Mouse (Mus musculus) G1E-ER4 (cell line): ENCODE results near the gene Wwox. TPM values are rescaled to one million over a fixed set of nuclear protein-coding genes. Genes with fewer than 3 reads are reported as not detected.

Experiments
- GATA1 ChIP-seq: IDR thresholded peaks from one replicate; pipeline ENCODE4 v1.8.0; 2012; ENCODE audit warnings: low read length, inconsistent platforms
- polyA plus RNA-seq: library from polyadenylated mRNA; stranded (reverse); fragments of >175 nt; gene quantifications from 2 replicates; pipeline ENCODE4 v1.2.3, GENCODE M21; 2012

The Wwox gene
- polyA plus RNA-seq, 1 experiment: 7.2 TPM

DNA sequence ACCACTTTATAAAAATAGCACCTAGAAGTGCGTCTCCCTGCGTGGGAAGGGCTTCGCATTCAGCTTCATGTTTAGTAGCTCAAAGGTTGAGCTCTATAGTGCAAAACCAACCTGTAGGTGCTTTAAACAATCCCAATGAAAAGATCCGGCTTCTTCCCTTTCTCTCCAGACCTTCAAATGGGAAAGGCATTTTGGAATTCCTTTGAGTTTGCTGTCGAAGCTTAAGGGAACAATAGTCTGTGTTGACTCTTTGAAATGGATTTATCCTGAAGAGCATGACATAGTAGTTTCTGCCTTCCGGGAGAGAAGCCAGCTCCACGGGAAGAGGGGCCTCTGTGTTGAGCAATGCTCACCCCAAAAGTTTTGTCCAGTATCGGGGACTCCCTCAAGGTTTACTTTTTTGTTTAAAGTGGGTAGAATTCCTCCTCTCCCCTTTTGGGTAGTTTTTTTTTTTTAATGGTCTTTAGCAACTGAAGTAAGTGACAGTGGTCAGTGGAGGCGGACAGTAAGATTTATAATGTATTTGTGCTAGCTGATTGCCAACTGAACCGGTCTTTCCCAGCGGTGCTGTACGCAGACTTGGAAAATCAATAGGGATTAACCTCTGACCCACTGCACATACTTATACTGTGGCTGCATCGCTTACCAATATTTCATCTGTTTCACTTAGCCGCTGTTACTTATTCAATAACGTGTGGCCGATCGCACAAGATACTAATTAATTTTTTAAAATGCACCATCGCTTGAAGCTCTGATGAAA lies 312.1 kb downstream of the Wwox start:
- no peak for TF ChIP-seq GATA1

DNA sequence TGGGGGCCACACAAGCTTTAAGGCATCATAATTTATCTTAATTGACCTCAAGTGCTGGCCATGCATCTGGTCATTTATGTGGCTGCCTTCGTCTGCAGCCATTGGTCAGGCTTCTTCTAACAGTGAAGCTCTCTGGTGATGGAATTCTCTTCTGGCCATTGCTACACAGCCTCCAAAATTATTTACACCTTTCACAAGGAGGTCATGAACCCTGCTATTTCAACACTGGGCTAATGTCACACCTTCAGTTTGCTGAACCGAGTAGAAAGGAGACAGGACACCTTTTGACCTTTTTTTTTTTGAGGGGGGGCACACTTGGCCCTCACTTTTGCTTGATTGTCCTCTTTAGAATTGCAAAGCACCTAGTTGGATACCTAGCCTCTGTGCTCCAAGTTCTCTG lies 320.2 kb downstream of the Wwox start:
- TF ChIP-seq GATA1: no peak

DNA sequence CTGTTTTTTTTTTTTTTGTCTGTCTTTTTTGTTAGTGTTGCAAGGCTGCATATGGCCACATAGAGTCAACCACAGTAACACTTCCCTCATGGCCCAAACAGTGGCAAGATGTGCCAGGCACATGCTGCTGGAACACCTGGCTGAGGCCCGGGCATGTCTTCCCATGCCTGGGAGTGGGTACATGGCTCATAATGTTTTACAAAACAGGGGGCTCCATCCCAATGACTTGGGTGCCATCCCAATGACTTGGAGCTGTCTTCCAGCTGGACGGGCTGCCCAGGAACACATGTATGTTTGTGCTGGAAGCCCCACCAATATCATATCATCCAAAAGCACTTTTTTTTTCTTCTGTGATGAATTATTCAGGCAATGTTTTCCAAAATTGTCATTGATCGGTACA lies 329.1 kb downstream of the Wwox start:
- TF ChIP-seq GATA1: no peak

DNA sequence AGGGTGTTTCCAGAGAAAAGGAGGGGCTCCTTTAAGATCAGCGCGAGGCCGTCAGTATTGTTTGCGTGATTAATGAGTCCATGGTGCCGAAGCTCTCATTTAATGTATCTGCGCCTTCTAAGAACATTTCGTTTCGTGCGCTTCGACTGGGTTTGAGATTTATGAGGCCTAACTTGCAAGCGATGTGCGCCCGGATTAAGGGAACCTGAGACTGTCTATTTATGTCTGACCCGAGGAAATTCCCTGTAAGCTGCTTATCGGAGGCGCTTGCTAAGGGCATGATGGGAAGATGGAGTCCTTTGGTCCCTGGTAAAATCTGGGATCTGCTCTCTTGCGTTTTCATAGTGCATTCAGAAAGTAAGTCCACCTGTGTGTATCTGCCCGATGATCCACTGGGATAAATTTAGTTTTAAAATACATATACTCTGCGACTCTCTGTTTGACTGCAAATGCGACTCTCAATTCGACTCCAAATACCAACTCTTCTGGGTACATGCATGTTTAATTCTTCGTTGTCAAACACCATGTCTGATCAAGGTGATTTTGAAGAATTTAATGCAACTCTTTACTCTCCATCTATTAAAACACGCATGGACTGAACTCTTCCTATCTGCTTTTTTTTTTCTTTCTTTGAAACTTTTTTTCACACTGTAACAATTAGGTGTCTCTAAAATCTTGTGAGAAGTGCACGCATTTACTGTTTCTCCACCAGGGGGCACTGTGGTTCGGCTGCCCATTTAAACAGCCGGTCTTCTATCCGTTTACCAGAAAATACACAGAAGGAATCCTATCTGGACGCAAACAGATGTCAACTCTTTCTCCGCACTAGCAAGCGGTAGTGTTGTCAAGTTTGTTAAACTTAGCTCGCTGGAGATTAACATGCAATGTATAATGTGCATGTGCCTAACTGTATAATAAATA lies 331.7 kb downstream of the Wwox start:
- TF ChIP-seq GATA1: no peak

DNA sequence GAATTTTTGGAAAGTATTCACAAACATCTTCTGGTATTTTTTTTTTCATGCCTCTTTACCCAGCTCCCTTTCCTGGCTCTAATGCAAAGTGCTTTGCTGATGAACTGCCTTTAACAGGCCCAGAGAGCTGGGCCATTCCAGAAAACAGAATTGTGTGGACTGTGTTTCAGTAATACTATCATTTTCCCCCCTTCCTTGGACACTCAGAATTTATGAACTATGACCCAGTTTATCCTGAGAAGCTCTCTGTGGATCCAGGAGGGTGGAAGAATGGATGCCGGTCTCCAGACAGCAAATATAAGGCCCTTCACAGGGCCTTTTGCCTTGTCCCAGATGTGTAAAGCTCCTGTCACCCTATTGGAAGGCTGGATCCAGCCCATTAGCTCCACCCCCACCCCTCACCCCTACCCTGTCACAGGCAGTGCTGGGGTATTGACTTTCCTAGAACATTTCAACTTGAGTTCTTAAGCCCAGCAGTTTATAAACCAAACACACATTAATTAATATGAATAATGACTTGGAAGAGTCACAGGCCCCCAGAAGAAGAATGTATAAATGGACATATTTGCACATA lies 332.9 kb downstream of the Wwox start:
- TF ChIP-seq GATA1: no peak

DNA sequence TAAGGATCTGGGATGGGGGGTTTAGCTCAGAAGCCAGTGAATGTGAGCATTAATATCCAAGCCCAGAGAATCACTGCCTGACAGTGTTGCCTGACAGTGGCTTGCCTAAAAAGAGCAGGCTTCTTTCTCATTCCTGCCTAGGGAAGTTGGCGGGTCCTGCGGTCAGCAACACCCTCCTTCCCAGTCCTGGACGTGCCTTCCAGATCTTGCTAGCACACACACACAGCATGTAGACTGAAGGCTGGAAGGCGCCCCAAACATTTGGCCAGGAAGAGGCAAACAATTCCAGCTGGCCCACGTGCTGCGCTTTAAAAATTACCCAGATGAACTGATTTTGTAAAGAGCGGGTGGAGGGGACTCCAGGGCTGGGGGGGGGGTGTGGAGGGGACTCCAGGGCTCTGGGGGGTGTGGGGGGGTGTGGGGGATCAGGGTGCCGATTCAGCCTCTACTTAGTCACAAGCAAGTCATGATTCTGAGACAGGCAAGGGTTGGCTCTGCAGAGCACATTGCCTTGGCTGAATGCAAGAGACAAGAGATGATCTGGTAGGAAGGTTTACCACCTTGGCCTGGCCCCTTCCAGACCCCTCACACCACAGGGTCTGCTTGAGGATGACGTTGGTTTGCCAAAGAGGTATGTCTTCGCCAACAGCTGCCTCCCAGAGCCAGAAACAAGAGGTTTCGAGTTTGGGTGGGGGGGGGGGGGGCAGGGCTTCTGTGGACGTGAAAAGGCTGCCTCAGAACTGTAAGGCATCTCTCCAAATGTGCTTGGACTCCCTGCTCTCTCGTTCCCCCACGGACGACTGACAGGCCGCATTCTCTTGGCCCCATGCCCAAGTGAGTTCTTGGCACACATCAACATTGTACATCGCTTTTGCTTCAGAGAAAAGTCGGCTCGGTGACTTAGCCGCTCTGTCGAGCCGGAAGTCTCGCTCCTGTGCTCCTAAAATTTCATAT lies 334.3 kb downstream of the Wwox start:
- no peak for TF ChIP-seq GATA1

DNA sequence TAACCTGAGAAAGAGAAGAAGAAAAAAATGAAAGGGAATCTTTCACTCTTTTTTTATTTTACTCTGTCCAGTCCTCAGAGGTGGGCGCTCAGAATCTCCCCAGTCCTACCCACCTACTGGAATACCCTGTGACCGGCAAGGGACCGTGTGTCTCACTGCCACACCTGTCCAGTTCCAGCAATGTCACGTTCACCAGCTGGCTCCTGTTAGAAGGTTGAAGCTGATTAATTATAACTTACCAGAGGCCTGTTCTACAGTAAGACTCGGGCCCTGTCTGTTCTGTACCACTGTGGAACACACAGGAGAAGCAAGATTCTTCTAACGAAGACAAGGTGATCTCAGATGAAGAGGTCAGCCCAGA lies 334.9 kb downstream of the Wwox start:
- no peak for TF ChIP-seq GATA1

DNA sequence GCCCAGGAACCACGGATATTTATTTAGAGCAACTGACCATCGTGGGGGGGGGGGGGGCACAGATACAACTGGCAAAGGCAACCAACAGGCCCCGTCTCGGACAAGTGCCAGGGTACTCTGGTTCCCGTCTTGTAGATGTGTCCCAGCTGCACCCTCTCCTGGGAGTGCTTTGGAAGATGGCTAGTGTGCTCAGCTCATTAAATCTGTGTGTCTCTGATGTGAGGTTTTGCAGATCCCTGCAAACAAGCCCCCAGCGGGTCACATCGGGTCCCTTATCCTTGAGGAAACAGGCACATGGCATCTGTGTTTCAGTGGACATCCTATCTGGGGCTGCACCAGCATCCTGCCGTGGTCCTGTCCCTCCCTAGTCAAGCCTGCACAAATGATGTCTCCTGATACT lies 336.1 kb downstream of the Wwox start:
- TF ChIP-seq GATA1: no peak

DNA sequence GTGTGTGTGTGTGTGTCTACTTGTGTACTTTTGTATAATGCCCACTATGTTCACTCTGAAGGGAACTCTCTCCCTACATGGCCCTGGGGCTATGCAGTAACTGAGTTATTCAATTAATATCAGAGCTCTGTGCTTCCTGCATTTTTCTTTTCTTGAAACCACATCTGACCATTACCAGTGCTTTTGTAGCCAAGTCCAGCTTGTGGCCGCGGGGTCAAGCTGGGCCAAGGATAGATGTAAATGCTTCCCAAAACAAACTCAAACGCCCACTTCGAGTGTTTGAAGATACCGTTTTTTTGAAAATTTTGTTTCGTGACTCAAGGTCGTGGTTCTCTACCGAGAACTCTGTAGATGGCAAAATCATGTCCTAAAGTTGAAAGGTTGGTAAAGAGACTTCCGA lies 337.2 kb downstream of the Wwox start:
- TF ChIP-seq GATA1: no peak

DNA sequence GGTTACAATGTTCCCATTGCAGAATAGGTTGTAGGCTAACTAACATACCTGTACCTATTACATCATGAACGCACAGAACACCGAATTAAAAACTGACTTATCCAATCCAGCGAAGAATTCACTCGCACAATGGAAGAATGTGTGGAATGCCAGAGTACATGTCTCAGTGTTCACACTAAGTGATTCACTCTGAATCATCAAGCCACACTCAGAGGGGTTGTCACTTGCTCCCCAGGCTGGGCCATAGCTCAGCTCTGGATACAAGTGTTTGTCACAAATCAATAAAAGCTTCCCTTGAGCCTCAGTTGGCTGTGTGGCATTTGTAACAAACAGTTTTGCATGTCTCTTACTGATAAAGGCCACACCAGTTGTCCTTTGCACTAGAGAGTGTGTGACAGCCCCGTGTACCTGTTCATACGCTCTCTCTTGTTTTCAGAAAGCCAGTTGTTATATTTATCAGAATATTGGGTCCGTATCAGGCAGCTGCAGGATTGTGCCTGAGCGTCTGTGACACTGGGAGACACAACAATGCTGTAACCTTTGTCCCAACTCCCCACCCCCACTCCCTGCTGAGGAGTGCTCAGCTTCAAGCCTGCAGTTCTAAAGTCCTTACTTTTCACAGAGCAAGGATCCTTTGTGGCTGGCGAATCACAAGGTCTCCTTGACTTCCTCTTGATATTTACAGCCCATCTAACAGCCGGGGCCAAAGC lies 338.0 kb downstream of the Wwox start:
- no peak for TF ChIP-seq GATA1

DNA sequence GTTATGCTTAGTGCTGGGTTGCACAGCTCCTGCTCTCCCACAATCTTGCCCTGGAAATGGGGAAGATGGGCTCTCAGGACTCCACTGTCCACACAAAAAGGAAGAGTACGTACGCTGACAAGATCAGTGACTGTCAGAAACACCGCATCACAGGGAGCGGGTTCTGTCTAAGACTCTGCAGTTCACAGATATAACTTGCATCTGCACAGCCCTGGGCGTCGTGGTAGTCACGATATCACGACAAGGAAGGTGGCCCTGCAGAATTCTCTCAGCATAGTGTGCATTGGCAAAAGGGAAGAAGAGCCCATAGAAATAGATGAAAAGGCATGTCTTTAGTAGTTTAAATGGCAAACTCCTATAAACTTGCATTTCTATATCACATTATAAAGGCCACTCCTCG lies 339.5 kb downstream of the Wwox start:
- TF ChIP-seq GATA1: no peak

DNA sequence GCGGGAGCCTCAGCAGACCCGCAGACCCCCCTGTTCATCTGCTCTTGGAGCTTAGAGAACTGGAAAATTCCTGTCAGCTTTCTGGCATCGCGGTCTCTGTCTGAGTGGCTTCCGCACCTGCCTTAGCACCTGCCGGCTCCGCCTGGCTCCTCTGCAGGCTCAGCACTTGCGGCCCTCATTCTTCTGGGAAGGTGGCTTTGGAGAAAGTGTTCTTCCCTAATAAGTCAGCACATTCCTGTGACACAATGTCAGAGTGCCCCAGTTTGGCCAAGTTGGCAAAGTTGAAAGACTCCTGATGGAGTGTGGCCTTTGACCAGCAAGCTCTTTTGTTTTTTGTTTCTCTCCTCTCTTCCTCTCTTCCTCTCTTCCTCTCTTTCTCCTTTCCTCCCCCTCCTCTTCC lies 343.9 kb downstream of the Wwox start:
- no peak for TF ChIP-seq GATA1

DNA sequence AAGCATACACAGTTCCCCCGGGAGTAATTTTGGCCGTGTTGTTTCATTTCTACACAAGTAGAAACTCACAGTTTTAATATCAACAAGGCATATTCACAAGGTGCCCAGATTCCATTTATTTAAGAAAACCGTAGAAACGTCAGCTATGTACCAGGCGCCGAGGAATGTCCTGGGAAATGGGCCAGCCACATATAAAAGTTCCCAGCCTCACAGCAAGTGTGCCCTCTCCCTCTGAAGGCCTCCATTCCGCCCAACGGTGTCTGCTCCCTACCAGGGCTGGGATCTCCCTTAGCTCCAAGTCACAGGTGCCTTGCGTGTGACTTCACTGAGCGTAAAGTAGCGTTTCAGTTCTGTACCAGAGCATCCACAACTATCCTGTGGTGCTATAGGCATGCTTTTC lies 346.4 kb downstream of the Wwox start:
- TF ChIP-seq GATA1: no peak

DNA sequence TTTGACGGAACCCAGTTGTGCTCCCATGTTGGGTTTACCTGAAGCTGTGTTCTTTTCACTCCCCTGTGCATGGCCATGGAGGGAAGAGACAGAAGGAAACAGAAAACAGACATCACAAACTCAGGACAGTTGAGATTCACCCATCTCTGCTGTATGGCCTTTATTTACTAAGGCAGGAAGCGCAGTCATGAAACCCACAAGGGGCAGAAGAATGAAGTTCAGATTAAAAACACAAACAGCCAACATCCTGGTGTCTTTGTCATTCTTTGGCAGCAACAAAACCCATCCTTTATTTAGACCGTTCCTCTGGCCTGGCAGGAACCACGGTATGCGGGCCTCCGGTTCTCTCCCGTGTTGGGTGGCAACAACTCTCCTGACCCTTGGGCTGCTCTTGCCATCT lies 350.2 kb downstream of the Wwox start:
- TF ChIP-seq GATA1: no peak

DNA sequence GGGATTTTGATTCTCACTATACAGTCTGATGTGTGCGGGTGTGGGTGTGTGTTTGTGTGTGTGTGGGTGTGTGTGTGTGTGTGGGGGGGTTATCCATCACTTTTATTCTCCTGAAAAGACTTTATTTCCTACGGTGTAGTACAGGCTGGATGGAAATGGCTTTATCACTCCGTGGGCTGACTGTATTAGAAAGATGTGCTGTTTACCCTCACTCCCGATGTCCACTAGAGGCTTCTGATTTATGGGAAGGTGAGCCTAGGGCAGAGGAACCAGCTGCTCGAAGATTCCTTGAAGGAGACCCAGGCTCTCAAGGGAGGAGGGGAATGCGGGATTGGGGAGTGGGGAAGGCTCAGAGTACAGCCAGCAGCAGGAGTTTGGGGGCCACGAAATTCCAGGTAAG lies 351.3 kb downstream of the Wwox start:
- TF ChIP-seq GATA1: no peak
